Mouse (Mus musculus) liver, embryonic 11.5 days (tissue): Measurements from ENCODE around the gene Ppp1r1a. TPM values are rescaled to one million over a fixed set of nuclear protein-coding genes. Genes with fewer than 3 reads are reported as not detected.

Experiments
- ATAC-seq: fragments of 200-750 bp; cut with Nextera tagmentation; replicated peaks from 2 replicates; pipeline ENCODE4 v1.8.0; 2017; ENCODE audit warnings: moderate number of reproducible peaks, mild to moderate bottlenecking, moderate TSS enrichment, moderate library complexity; ENCODE audit not compliant: low FRiP score
- DNase-seq: peaks from one replicate; pipeline ENCODE4 v3.0.0-alpha.2; 2017; ENCODE audit warnings: low spot score
- H3K27ac ChIP-seq: fragments of 300-500 bp; sonication (generic); 2 replicates; pipeline ENCODE4 v1.5.1; 2014; ENCODE audit warnings: mild to moderate bottlenecking, low read depth, low read length, control low read depth
- H3K27me3 ChIP-seq: fragments of 300-500 bp; sonication (generic); replicated peaks from 2 replicates; pipeline ENCODE4 v1.6.1; 2014; ENCODE audit warnings: low read length, mixed read lengths; ENCODE audit not compliant: control insufficient read depth, insufficient read depth
- H3K36me3 ChIP-seq: fragments of 300-500 bp; sonication (generic); 2 replicates; pipeline ENCODE4 v1.6.1; 2014; ENCODE audit warnings: mild to moderate bottlenecking, low read length, moderate library complexity, mixed read lengths; ENCODE audit not compliant: control insufficient read depth, insufficient read depth
- H3K4me1 ChIP-seq: fragments of 300-500 bp; sonication (generic); replicated peaks from 2 replicates; pipeline ENCODE4 v1.6.1; 2014; ENCODE audit warnings: low read length, mixed read lengths; ENCODE audit not compliant: control insufficient read depth, insufficient read depth
- H3K4me2 ChIP-seq: fragments of 300-500 bp; sonication (generic); 2 replicates; pipeline ENCODE4 v1.6.1; 2014; ENCODE audit warnings: mild to moderate bottlenecking, control low read depth, moderate library complexity
- H3K4me3 ChIP-seq: fragments of 300-500 bp; sonication (generic); 2 replicates; pipeline ENCODE4 v1.5.1; 2014; ENCODE audit warnings: low read depth, low read length, control low read depth
- H3K9ac ChIP-seq: fragments of 300-500 bp; sonication (generic); 2 replicates; pipeline ENCODE4 v1.6.1; 2014; ENCODE audit warnings: low read depth, low read length, control low read depth
- H3K9me3 ChIP-seq: fragments of 300-500 bp; sonication (generic); 2 replicates; pipeline ENCODE4 v1.6.1; 2016; ENCODE audit warnings: low read length, inconsistent platforms, mixed read lengths; ENCODE audit not compliant: control insufficient read depth
- WGBS: fragments of 180-500 bp; shearing (Covaris S2); extraction: QIAGEN DNeasy Blood & Tissue Kit; methylation state at CpG from one replicate; pipeline ENCODE4 v1.1.7; 2014; 5-methylcytosine and 5-hydroxymethylcytosine counted together
- polyA plus RNA-seq: library from polyadenylated mRNA; unstranded; fragments of >200 nt; fragmentation: Nextera tagmentation; extraction: Ambion mirVana; gene quantifications from 2 replicates; pipeline ENCODE4 v1.2.1, GENCODE M21; 2014

Gene Ppp1r1a
- 2.1 and 2.6 TPM in 2 replicates for polyA plus RNA-seq

DNA sequence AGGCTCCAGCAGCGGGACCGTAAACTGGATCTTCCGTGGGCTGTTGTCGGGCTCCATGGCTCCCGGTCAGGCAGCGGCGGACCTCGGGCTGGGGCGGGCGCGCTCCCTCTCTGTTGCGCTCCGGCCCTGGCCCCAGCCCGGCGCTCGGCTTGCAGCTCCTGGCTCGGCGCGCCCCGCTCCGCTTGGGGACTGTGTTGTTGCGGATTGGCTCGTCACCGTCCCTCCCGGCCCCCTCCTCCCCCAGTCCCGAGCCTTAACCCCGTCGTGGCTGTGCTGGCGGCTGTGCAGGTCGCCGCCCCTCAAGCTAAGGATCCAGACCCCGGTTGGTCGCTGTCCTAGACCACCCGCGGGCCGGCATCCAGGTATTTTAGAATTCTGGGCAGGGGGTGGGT is at the start of gene Ppp1r1a:
Ppp1r1a (minus strand) TSS at position 182 of the 392 bp plus-strand sequence.
- Histone ChIP-seq H3K4me1 (no peaks in the 10 kb centered on the region; the same call in 1 of the 2 replicates), H3K4me2 (peak within 1 kb of the TSS; percentile 76), H3K9me3 (no peaks in the 10 kb centered on the region), H3K4me3 (peak within 1 kb of the TSS; percentile 56), H3K27me3 (peaks cover 44% of the 10 kb centered on the region), H3K9ac (0 out of 2 replicates have a peak within 1 kb of the TSS, but pooled peaks have one; percentile 9), H3K36me3 (no peaks in the 10 kb centered on the region), H3K27ac (no peak within 1 kb of the TSS)
- DNase-seq: peak; percentile 62
- WGBS: under 1% methylated on average over 36 of the region's 36 CpGs
- ATAC-seq: peak; percentile 61; the same call in 1 of the 2 replicates

DNA sequence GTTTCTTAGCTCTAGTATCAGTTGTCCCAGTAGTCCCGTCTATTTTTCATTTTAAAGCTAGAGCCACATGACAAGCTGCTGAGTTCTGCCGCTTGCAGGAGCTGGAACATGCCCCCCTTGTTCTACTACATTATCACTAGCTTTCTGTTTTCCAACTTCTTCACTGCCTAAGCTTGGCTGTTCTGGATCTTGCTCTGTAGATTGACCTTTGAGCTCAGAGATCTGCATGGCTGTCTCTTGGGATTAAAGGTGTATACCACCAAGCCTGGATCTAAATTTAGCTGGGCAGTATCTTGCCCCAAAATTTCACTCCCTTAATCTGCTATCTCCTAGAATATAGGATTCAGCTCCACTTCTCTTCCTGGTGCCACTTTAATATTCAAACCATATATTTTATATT is 48.1 kb upstream of the Ppp1r1a start:
- ATAC-seq (no peak), DNase-seq (no peak)
- no peak overlapping the region for H3K27ac ChIP-seq
- no peaks in the 10 kb centered on the region for H3K36me3 ChIP-seq
- WGBS: 70% methylated on average over 2 of the region's 2 CpGs
- H3K4me2 ChIP-seq: no peak overlapping the region
- no peak overlapping the region for H3K4me3 ChIP-seq
- H3K4me1 ChIP-seq: no peaks in the 10 kb centered on the region
- no peaks in the 10 kb centered on the region for H3K9me3 ChIP-seq
- H3K27me3 ChIP-seq: no peaks in the 10 kb centered on the region
- H3K9ac ChIP-seq: no peak overlapping the region

DNA sequence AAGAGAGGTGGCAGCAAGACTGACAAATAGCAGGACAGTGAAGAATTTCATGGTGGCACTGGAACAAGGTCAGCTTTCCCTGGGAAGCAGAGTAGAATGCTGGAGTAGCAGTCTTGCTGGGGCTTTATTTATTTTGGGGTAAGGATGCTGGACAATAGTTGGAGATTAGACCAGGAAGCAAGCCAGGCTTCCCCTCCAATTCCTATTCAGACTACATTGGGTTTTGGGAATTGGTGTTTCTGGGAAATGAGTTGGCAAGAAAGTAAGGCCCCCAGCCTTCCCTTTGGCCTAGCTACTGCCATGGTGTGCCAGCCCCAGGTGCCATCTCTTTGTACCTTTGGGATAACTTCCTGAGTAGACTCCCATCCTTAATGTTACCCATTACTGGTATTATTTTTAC is 27.2 kb upstream of the Ppp1r1a start, which contains the start of gene Glycam1:
Glycam1 (minus strand) TSS at position 101 of the 400 bp plus-strand sequence.
- DNase-seq: no peak
- no peak within 1 kb of the TSS for H3K4me3 ChIP-seq
- H3K27ac ChIP-seq: no peak within 1 kb of the TSS
- H3K36me3 ChIP-seq: no peaks in the 10 kb centered on the region
- no peaks in the 10 kb centered on the region for H3K4me1 ChIP-seq
- no peak within 1 kb of the TSS for H3K9ac ChIP-seq
- H3K9me3 ChIP-seq: no peaks in the 10 kb centered on the region
- ATAC-seq: no peak
- H3K4me2 ChIP-seq: no peak within 1 kb of the TSS
- H3K27me3 ChIP-seq: no peaks in the 10 kb centered on the region

DNA sequence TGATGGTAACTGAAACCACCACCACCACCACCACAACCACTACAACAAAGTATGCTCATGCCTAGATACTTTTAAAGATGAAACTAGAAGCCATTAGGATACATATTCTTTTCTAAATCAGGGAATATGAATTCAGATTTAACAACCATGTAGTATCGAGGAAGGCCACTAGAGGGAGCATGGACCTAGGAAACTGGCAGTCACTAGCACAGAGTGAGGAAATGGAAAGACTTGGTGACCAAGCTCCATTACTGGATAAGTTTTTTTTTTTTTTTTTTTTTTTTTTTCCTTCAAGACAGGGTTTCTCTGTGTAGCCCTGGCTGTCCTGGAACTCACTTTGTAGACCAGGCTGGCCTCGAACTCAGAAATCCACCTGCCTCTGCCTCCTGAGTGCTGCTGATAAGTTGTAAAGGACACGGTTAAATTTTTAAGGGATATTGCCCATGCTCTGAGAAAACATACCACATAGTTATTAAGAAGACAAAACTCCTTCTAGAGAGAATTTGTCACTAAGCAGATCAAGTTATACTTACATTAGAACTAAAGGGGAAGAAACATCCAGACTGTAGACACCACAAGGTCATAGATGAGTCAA is 14.4 kb upstream of the Ppp1r1a start:
- ATAC-seq (no peak), DNase-seq (peak; percentile 29)
- no peak overlapping the region for H3K27ac ChIP-seq
- H3K4me3 ChIP-seq: no peak overlapping the region
- H3K27me3 ChIP-seq: no peaks in the 10 kb centered on the region; the same call in 1 of the 2 replicates
- H3K4me1 ChIP-seq: no peaks in the 10 kb centered on the region
- H3K9ac ChIP-seq: no peak overlapping the region
- WGBS: 43% methylated on average over 3 of the region's 3 CpGs
- H3K36me3 ChIP-seq: no peaks in the 10 kb centered on the region
- no peaks in the 10 kb centered on the region for H3K9me3 ChIP-seq
- H3K4me2 ChIP-seq: no peak overlapping the region

DNA sequence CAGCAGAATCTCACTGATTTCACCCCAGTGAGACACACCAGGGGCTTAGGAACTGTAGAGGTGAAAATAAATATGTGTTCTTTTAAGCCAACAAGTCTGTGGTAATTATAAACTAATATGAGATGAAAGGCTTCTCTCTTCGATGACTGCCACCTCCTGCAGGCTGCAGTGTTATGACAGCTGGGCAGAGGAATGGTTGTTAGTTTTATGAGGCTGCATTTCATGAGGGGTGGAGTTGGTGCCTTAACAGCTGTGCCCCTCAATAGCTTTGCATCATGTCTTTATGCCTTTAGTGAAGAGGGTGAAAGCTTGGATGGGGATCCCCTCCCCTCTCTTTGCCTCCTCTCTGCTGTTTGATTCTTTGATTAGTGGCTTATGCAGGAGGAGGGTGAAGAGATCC is 13.2 kb upstream of the Ppp1r1a start:
- DNase-seq (no peak), ATAC-seq (no peak)
- no peak overlapping the region for H3K4me2 ChIP-seq
- H3K36me3 ChIP-seq: no peaks in the 10 kb centered on the region
- H3K9ac ChIP-seq: no peak overlapping the region
- H3K9me3 ChIP-seq: no peaks in the 10 kb centered on the region
- no peak overlapping the region for H3K4me3 ChIP-seq
- WGBS: 32% methylated on average over 1 of the region's 1 CpGs
- no peaks in the 10 kb centered on the region for H3K4me1 ChIP-seq
- no peak overlapping the region for H3K27ac ChIP-seq
- H3K27me3 ChIP-seq: no peaks in the 10 kb centered on the region; the same call in 1 of the 2 replicates

DNA sequence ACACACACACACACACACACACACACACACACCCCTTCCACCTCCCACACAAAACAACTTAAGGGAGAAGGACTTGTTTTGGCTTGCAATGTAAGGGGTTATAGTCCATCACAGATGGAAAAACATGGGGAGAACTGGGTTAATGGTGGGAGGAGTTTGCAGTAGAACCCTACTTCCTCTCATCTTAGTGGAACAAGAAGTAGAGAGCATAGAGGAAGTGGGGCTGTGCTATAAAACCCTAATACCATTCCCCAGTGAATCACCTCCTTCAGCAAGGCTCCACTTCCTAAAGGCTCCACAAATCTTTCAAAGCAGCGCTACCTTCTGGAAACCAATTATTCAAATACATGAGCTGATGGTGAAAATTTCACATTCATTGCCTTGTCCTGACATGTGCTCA is 11.7 kb upstream of the Ppp1r1a start:
- Histone ChIP-seq H3K36me3 (no peaks in the 10 kb centered on the region), H3K4me3 (no peak overlapping the region), H3K9me3 (no peaks in the 10 kb centered on the region), H3K4me1 (no peaks in the 10 kb centered on the region), H3K27ac (no peak overlapping the region), H3K4me2 (no peak overlapping the region), H3K27me3 (no peaks in the 10 kb centered on the region; the same call in 1 of the 2 replicates), H3K9ac (no peak overlapping the region)
- ATAC-seq (no peak), DNase-seq (no peak)
- WGBS: 94% methylated on average over 1 of the region's 1 CpGs

DNA sequence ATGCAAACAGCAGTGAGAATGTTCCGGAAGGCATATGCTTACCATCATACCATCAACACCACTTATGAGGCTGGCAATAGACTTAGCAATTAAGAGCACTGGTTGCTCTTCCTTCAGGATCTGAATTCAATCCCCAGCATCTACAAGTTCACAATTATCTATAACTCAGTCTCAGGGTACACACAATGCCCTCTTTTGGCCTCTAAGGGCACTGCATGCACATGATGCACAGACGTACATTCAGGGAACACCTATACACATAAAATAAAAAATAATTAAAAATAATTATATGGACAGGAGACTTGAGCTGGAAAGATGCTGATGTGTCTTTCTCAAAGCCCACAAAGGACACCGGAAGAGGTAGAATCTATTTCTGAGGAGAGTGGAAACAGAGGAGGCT is 10.2 kb upstream of the Ppp1r1a start:
- no peak overlapping the region for H3K4me2 ChIP-seq
- no peaks in the 10 kb centered on the region; the same call in 1 of the 2 replicates for H3K27me3 ChIP-seq
- DNase-seq: no peak
- no peaks in the 10 kb centered on the region for H3K9me3 ChIP-seq
- 76% methylated on average over 3 of the region's 3 CpGs for WGBS
- no peak for ATAC-seq
- no peak overlapping the region for H3K9ac ChIP-seq
- no peaks in the 10 kb centered on the region for H3K36me3 ChIP-seq
- no peaks in the 10 kb centered on the region for H3K4me1 ChIP-seq
- no peak overlapping the region for H3K27ac ChIP-seq
- no peak overlapping the region for H3K4me3 ChIP-seq

DNA sequence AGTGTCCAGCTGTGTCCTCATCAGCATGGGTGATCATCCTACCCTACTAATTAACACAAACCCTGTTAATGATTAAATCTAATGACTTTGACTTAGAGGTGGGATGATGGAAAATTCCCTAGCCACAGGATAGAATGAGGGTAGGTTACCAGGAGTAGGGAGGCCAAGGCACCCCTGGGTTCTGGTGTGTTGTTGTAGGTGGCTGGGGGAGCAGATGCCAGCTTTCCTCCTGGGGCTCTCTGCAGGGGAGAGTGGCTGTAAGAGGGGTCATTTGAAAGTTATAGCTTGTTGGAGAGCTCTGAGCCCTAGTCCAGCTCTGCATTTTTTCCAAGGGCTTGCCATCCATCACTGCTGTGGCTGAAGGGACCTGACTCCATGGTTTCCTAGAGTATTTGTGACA is 4.7 kb upstream of the Ppp1r1a start:
- no peak overlapping the region for H3K9ac ChIP-seq
- peaks cover 26% of the 10 kb centered on the region for H3K27me3 ChIP-seq
- DNase-seq (no peak), ATAC-seq (no peak)
- no peak overlapping the region for H3K4me2 ChIP-seq
- no peak overlapping the region for H3K27ac ChIP-seq
- H3K4me1 ChIP-seq: no peaks in the 10 kb centered on the region
- H3K4me3 ChIP-seq: no peak overlapping the region
- no peaks in the 10 kb centered on the region for H3K36me3 ChIP-seq
- no peaks in the 10 kb centered on the region for H3K9me3 ChIP-seq

DNA sequence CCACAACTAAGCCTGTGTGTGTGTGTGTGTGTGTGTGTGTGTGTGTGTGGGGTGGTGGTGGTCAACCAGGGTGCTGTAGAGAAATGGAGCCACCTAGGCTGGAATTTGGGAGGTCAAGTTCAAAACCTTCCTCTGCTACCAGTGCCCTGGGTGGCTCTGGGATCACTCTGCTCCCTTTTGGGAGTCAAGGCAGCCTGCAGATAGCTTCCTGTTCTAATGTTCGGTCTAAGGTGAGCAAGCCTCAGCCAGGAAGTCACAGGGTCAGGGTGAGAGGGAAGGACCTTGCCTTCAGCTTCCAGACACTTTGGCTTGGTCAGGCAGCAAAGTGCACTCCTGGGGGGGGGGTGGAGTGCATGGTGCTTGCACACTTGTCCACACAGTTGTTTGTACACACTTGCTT is 2.8 kb upstream of the Ppp1r1a start:
- Histone ChIP-seq H3K27ac (no peak overlapping the region), H3K4me1 (no peaks in the 10 kb centered on the region; the same call in 1 of the 2 replicates), H3K9ac (no peak overlapping the region), H3K9me3 (no peaks in the 10 kb centered on the region), H3K4me2 (no peak overlapping the region), H3K36me3 (no peaks in the 10 kb centered on the region), H3K27me3 (peaks cover 40% of the 10 kb centered on the region), H3K4me3 (no peak overlapping the region)
- 56% methylated on average over 1 of the region's 1 CpGs for WGBS
- DNase-seq (no peak), ATAC-seq (no peak)
